Comparison of ENCODE assay signal across 8 mouse cellular contexts in the genomic region with DNA sequence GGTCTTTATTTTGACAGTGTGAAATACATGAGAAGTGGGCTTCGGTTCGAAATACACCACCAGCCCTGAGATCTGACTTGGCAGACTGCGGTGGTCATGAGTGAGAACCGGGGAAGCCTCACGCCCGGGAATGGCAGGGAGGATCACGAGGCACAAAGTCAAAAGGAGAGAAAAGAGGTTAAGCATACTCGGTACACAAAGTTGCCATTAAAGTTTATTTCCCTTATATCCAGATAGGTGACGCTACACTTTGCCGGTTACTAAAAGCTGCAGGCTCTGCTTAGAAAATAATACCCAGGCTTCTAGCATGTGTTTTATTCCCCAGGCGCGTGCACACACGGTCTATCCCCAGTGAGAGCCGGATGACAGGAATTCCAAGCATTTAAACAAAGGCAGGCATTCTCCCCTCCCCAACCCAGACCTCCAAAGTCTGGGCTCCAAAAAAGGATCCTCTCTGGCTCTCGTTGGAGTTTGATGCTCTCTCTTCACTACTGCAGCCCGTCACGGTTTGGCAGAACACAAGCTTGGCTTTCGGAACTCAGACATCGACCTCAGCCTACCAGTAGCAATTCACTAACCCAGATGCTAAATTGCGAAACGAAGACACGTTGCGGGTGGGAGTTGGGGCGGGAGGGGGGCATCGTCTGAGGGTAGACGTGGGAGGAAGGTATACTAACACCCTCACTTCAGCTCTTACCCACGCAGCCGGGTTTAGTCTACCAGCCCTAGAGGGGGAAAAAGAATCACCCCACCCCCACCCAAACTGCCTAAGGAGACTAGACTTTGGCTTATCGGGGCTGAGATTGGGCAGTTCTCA. TPM values are rescaled to one million over a fixed set of nuclear protein-coding genes. Genes with fewer than 3 reads are reported as not detected.
DNase-seq lines count a peak whose midpoint lies in the region; ATAC-seq and TF ChIP-seq lines count a peak whose summit lies in the region.

No protein-coding gene starts in this region.

- H3ac ChIP-seq in myocyte (ENCODE audit: control insufficient read depth, insufficient read length), result peak overlapping the region; percentile 50

- peak overlapping the region; percentile 94 for H3K4me2 ChIP-seq in limb, embryonic 13.5 days (replicated peaks)
- peak overlapping the region; percentile 90 for H3K4me2 ChIP-seq in myocyte (ENCODE audit: low read depth)

- no peaks in the 10 kb centered on the region for H3K9me3 ChIP-seq in limb, embryonic 13.5 days

- DNase-seq in cerebellum, adult 11 months, result peak; percentile 4
- DNase-seq in cerebellum, adult 9-11 months, result no peak
- peak; percentile 73 for DNase-seq in embryo, embryonic 10 days (ENCODE audit: low spot score)
- DNase-seq in gastrocnemius, postnatal 36 days, result peak; percentile 27 to 46
- peak; percentile 14 for DNase-seq in kidney, adult 2 months
- peak; percentile 8 for DNase-seq in thymus, postnatal 25 days

- 0 out of 2 replicates have a peak, but pooled peaks have one; percentile 2 for ATAC-seq in limb, embryonic 13.5 days (ENCODE audit: low FRiP score, low read depth)

- TF ChIP-seq POLR2A in kidney, adult 2 months (IDR thresholded peaks at IDR 0.05; ENCODE audit: low read depth, low read length), result no peak
- no peak for TF ChIP-seq POLR2A in myocyte (IDR thresholded peaks at IDR 0.05; ENCODE audit: insufficient read length, low read depth)

- no peaks in the 10 kb centered on the region for H3K36me3 ChIP-seq in kidney, adult 2 months (ENCODE audit: control insufficient read depth, insufficient read depth, low read length)
- no peaks in the 10 kb centered on the region for H3K36me3 ChIP-seq in limb, embryonic 13.5 days
- no peaks in the 10 kb centered on the region for H3K36me3 ChIP-seq in myocyte (ENCODE audit: control insufficient read depth, insufficient read depth)

- peaks cover 20% of the 10 kb centered on the region for H3K79me2 ChIP-seq in myocyte (ENCODE audit: control insufficient read depth, insufficient read depth)

- peak overlapping the region; percentile 76 for H3K9ac ChIP-seq in limb, embryonic 13.5 days

- intact Hi-C loops in gastrocnemius, postnatal 36 days (cut with DNase I), result no loop called here

- no peaks in the 10 kb centered on the region for H3K4me1 ChIP-seq in kidney, adult 2 months (ENCODE audit: control insufficient read depth, insufficient read depth, low read length)
- H3K4me1 ChIP-seq in limb, embryonic 13.5 days, result peaks cover 22% of the 10 kb centered on the region

- H3K27me3 ChIP-seq in kidney, adult 2 months (replicated peaks; ENCODE audit: control insufficient read depth, insufficient read depth, low read length), result no peaks in the 10 kb centered on the region; the same call in 1 of the 2 replicates
- peaks cover 20% of the 10 kb centered on the region for H3K27me3 ChIP-seq in limb, embryonic 13.5 days
- H3K27me3 ChIP-seq in myocyte (ENCODE audit: control insufficient read depth, insufficient read depth, insufficient read length), result no peaks in the 10 kb centered on the region

- peak overlapping the region; percentile 70 for H3K4me3 ChIP-seq in kidney, adult 2 months (ENCODE audit: insufficient read depth, low read depth, low read length)
- H3K4me3 ChIP-seq in limb, embryonic 13.5 days, result peak overlapping the region; percentile 67
- peak overlapping the region; percentile 83 for H3K4me3 ChIP-seq in myocyte

- no peak overlapping the region for H3K27ac ChIP-seq in kidney, adult 2 months (ENCODE audit: insufficient read depth, low read depth, low read length)
- peak overlapping the region; percentile 92 for H3K27ac ChIP-seq in limb, embryonic 13.5 days

- under 1% methylated on average over 29 of the region's 29 CpGs for WGBS in kidney, adult 2 months
- WGBS in limb, embryonic 13.5 days, result under 1% methylated on average over 29 of the region's 29 CpGs

- TF ChIP-seq CTCF in kidney, adult 2 months (conservative IDR thresholded peaks at IDR 0.05; ENCODE audit: insufficient read depth, insufficient read length, low read depth, low read length), result no peak

TF ChIP-seq in myocyte, 11 proteins besides CTCF, POLR2A, EP300 and RAD21:
- peak; percentile 27; the same call in 1 of the 2 replicates for TF ChIP-seq CEBPB (IDR thresholded peaks at IDR 0.05; ENCODE audit: insufficient read depth, poor library complexity, severe bottlenecking)
- no peak for TF ChIP-seq E2F4 (IDR thresholded peaks at IDR 0.05; ENCODE audit: insufficient read depth)
TF ChIP-seq in myocyte: peak in this region for 1.

RNA-seq across cellular contexts. Expression of gene Pcdh7, which starts 1.1 kb away (rescaled TPM):
- total RNA-seq in gastrocnemius, postnatal 36 days (2021), result 1 to 10 TPM; 2.2 to 4.7 TPM
- polyA plus RNA-seq in kidney, adult 2 months (2012; rRNA removed), result 7.1 and 7.6 TPM in 2 replicates
- 8.3 and 10.3 TPM in 2 replicates for polyA plus RNA-seq in limb, embryonic 13.5 days (2015; fragmentation: Nextera tagmentation; extraction: Ambion mirVana)
- polyA plus RNA-seq in myocyte (2012; fragmentation: generic; extraction: Trizol), result 16.0 TPM
